Mouse (Mus musculus) mouse embryonic stem cell (cell line): ENCODE data around the gene Gramd2.
"Not testable (repeated sequence)": the region's sequence is repeated elsewhere in the genome, so short reads cannot be mapped to it uniquely, and the experiment has no call there.

ENCODE experiments used
- in situ Hi-C, 2 experiments: fragments of 300-500 bp; cut with MboI; formaldehyde crosslinking; loops; 1 replicate in 1 of 2; 3 replicates in 1 of 2; pipeline ENCODE4 v1.14.3; 2019 to 2020; ENCODE audit warnings: low sequenced_read_pairs in 2 of 2, low pct_unique_long_range_greater_than_20kb in 1 of 2, mixed read lengths in 1 of 2; ENCODE audit not compliant: unreplicated experiment in 1 of 2

Gramd2 gene

GRCm38 (mm10) chr9:59750267-59751065 lies 70.5 kb downstream of the Gramd2 start, which contains the start of the genes Senp8 and Myo9a:
Gene Senp8 (minus strand): TSS chr9:59750710.
Gene Myo9a (plus strand): TSS chr9:59750896.
- in situ Hi-C loops: no loop called here

GRCm38 (mm10) chr9:59751066-59751581 lies 71.2 kb downstream of the Gramd2 start:
- in situ Hi-C loops: no loop called here

GRCm38 (mm10) chr9:59751966-59752365 lies 72.0 kb downstream of the Gramd2 start:
- in situ Hi-C loops: no loop called here

GRCm38 (mm10) chr9:59755199-59755598 lies 75.3 kb downstream of the Gramd2 start:
- in situ Hi-C loops: no loop called here

GRCm38 (mm10) chr9:59757016-59757415 lies 77.1 kb downstream of the Gramd2 start:
- in situ Hi-C loops: not testable (repeated sequence)

- in situ Hi-C loops: no loop called here
Observed at GRCm38 (mm10) chr9:59760515-59760914, 80.6 kb downstream of the Gramd2 start.

- in situ Hi-C loops: not testable (repeated sequence)
Observed at GRCm38 (mm10) chr9:59766966-59767461, 87.1 kb downstream of the Gramd2 start.
